Mouse (Mus musculus): ENCODE results near the gene Gtpbp4. TPM values are rescaled to one million over a fixed set of nuclear protein-coding genes. Genes with fewer than 3 reads are reported as not detected.
"Not testable (repeated sequence)": the region's sequence is repeated elsewhere in the genome, so short reads cannot be mapped to it uniquely, and the experiment has no call there.

Gene Gtpbp4
- total RNA-seq, 1 experiment from 2014 or later, result 54.8 TPM

GRCm38 (mm10) chr13:8995159-8995989 lies 509 bp downstream of the Gtpbp4 start:
- ATAC-seq (ENCODE audit: extremely low read depth, insufficient number of reproducible peaks, low FRiP score, poor library complexity, severe bottlenecking), result no peak

GRCm38 (mm10) chr13:8992231-8992630 lies 3.7 kb downstream of the Gtpbp4 start:
- ATAC-seq (ENCODE audit: extremely low read depth, insufficient number of reproducible peaks, low FRiP score, poor library complexity, severe bottlenecking), result no peak

DNA sequence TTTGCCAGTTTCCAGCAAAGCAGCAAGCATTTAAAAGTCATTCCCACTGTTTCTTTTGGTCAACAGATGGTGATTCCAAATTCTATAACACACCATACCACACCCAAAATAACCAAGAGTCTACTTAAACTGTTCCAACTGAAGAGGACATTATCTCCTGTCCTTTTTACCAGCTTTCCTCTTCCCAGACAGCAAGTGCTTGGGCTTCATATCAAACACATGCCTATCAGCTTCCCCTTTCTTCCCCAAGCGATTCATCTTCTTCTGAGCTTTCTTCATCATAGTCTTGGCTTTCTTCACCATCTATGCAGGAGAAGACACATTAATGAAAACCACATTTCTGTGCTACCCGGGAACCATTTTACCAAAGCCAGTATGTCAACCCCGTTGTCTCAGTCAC lies 22.9 kb downstream of the Gtpbp4 start:
- no peak for ATAC-seq (ENCODE audit: extremely low read depth, insufficient number of reproducible peaks, low FRiP score, poor library complexity, severe bottlenecking)

GRCm38 (mm10) chr13:8972369-8972768 lies 23.5 kb downstream of the Gtpbp4 start:
- no peak for ATAC-seq (ENCODE audit: extremely low read depth, insufficient number of reproducible peaks, low FRiP score, poor library complexity, severe bottlenecking)

DNA sequence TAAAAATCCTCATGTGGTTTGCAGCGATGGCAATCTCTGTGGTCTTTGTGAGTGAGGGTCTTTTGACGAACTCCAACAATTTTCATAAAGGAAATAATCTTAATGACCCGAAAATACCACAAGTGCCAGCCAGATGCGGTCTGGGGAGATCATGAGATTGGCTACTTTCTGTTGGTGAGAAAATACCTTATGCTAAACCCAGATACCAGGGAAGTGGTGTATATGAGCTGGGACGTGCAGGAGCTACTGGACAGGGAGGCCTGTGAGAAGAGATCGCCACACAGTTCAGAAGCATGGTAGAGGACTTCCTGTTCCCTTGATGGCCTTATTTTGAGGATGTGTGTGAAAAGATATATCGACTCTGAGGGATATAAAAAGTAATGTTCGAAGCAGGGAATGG lies 28.1 kb downstream of the Gtpbp4 start:
- ATAC-seq (ENCODE audit: extremely low read depth, insufficient number of reproducible peaks, low FRiP score, poor library complexity, severe bottlenecking), result no peak

DNA sequence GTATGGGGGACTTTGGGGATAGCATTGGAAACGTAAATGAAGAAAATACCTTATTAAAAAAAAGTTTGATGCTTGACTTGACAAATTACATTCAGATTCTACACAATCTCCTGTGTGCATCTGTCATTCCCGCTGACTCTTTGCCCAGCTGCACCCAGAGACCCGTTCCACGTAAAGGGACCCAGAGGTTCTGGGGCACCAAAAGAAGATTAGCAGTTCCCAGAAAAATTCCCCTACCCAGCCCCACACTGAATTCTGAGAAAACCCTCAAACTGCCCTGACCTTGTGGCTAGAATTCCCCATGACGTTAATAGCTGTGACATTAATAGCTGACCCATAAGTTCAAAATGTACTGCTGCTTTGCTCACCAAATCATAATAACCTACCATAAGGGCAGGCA lies 30.7 kb downstream of the Gtpbp4 start:
- ATAC-seq (ENCODE audit: extremely low read depth, insufficient number of reproducible peaks, low FRiP score, poor library complexity, severe bottlenecking), result no peak

GRCm38 (mm10) chr13:8962266-8962665 lies 33.6 kb downstream of the Gtpbp4 start:
- ATAC-seq (ENCODE audit: extremely low read depth, insufficient number of reproducible peaks, low FRiP score, poor library complexity, severe bottlenecking), result not testable (repeated sequence)

GRCm38 (mm10) chr13:8961128-8961888 lies 34.6 kb downstream of the Gtpbp4 start:
- ATAC-seq (ENCODE audit: extremely low read depth, insufficient number of reproducible peaks, low FRiP score, poor library complexity, severe bottlenecking), result not testable (repeated sequence)

DNA sequence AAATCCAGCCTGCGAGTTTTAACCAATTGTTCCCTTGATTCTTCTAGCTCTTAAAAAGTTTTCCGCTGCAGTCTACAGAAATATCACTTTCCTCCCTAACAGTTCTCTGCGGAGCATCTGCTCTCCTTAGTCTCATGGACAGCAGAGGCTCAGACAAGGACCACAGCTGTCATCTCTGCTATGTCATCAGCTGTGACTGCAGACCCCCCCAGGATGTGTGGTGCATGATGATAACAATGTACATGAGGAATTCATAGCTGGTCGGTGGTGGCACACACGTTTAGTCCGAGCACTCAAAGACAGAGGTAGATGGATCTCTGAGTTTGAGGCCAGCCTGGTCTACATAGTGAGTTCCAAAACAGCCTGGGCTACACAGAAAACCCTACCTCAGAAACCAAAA lies 36.3 kb downstream of the Gtpbp4 start:
- ATAC-seq (ENCODE audit: extremely low read depth, insufficient number of reproducible peaks, low FRiP score, poor library complexity, severe bottlenecking), result not testable (repeated sequence)

DNA sequence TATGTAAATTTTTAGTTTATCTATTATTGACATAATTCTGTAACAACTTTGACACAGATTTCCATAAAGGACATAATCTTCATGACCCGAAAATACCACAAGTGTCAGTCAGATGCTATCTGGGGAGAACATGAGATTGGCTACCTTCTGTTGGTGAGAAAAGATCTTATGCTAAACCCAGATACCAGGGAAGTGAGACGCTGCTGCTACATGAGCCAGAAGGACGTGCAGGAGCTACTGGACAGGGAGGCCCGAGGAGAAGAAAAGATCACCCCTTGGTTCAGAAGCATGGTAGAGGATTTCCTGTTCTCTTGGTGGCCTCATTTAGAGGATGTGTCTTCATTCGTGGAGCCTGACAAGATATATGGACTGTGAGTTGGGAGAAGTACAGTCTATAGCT lies 36.8 kb downstream of the Gtpbp4 start:
- not testable (repeated sequence) for ATAC-seq (ENCODE audit: extremely low read depth, insufficient number of reproducible peaks, low FRiP score, poor library complexity, severe bottlenecking)

- ATAC-seq (ENCODE audit: extremely low read depth, insufficient number of reproducible peaks, low FRiP score, poor library complexity, severe bottlenecking), result not testable (repeated sequence)
Measured at GRCm38 (mm10) chr13:8956873-8957272, 39.0 kb downstream of the Gtpbp4 start.

DNA sequence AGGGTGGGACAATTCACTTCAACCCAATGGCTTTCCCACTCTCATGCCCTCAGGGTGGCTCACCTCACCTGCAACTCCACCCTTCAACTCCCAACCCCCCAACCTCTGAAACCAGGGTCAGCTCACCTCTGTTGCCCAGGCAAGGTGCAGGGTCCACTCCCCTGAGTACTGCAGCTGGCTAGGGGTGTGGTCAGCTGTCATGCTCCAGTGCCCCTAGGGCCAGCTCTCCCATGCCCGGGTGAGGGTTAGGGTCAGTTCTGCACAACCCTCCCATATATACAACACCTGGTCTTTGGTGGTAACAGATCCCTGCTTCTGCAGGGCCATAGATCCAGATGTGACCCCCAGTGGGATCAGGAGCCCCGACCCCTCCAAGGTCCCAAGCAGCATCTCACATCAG lies 40.8 kb downstream of the Gtpbp4 start:
- not testable (repeated sequence) for ATAC-seq (ENCODE audit: extremely low read depth, insufficient number of reproducible peaks, low FRiP score, poor library complexity, severe bottlenecking)

DNA sequence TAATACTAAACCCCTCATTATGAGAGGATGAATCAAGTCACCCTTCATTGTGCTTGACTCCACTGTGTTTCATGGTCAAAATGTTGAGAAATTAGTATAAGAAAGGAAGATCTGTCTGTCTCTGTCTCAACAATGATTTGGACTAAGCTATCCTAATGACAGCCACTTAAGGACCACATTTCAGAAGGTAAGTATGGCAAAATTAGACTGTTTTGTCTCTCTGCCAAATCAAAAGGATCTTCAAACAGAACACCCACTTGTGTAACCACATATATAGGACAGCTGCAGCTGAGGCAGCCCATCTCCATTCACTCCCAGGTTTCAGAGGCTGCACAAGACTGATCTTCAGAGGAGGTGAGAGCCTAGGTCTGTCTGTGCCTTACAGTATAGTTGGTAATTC lies 43.3 kb downstream of the Gtpbp4 start, which contains the start of gene Idi2:
TSS of gene Idi2 (plus strand) at position 301 of the 400 bp plus-strand sequence.
- ATAC-seq (ENCODE audit: extremely low read depth, insufficient number of reproducible peaks, low FRiP score, poor library complexity, severe bottlenecking), result not testable (repeated sequence)

DNA sequence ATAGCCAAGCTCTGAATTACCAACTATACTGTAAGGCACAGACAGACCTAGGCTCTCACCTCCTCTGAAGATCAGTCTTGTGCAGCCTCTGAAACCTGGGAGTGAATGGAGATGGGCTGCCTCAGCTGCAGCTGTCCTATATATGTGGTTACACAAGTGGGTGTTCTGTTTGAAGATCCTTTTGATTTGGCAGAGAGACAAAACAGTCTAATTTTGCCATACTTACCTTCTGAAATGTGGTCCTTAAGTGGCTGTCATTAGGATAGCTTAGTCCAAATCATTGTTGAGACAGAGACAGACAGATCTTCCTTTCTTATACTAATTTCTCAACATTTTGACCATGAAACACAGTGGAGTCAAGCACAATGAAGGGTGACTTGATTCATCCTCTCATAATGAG lies 47.8 kb downstream of the Gtpbp4 start, which contains the start of gene Gm9745:
TSS of gene Gm9745 (minus strand) at position 101 of the 400 bp plus-strand sequence.
- not testable (repeated sequence) for ATAC-seq (ENCODE audit: extremely low read depth, insufficient number of reproducible peaks, low FRiP score, poor library complexity, severe bottlenecking)

DNA sequence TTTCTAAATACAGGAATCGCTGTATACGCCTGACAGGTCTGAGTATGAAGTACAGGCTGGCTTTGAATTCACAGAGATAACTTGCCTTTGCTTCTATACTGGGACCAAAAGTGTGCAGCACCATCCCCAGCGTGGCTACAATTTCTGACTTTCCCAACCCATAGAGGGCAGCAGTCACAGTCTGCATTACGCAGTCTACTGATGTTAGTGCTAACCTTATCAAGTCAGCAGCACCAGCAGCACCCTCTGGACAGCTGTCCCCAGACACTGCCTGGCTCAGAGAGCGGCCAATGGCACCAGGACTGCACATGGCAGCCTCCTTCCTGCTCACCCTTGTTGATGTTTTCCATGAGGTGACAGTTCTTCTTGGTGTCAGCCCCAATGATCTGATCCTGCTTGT lies 52.1 kb downstream of the Gtpbp4 start:
- ATAC-seq (ENCODE audit: extremely low read depth, insufficient number of reproducible peaks, low FRiP score, poor library complexity, severe bottlenecking), result not testable (repeated sequence)

GRCm38 (mm10) chr13:8941701-8942100 lies 54.2 kb downstream of the Gtpbp4 start:
- not testable (repeated sequence) for ATAC-seq (ENCODE audit: extremely low read depth, insufficient number of reproducible peaks, low FRiP score, poor library complexity, severe bottlenecking)

GRCm38 (mm10) chr13:8941110-8941509 lies 54.8 kb downstream of the Gtpbp4 start:
- ATAC-seq (ENCODE audit: extremely low read depth, insufficient number of reproducible peaks, low FRiP score, poor library complexity, severe bottlenecking), result not testable (repeated sequence)

GRCm38 (mm10) chr13:8937611-8938140 lies 58.2 kb downstream of the Gtpbp4 start:
- ATAC-seq (ENCODE audit: extremely low read depth, insufficient number of reproducible peaks, low FRiP score, poor library complexity, severe bottlenecking), result not testable (repeated sequence)

GRCm38 (mm10) chr13:8933499-8933898 lies 62.4 kb downstream of the Gtpbp4 start:
- ATAC-seq (ENCODE audit: extremely low read depth, insufficient number of reproducible peaks, low FRiP score, poor library complexity, severe bottlenecking), result no peak

Measured in neutrophil, adult 5-6 weeks (primary cell).